In the genomic region with DNA sequence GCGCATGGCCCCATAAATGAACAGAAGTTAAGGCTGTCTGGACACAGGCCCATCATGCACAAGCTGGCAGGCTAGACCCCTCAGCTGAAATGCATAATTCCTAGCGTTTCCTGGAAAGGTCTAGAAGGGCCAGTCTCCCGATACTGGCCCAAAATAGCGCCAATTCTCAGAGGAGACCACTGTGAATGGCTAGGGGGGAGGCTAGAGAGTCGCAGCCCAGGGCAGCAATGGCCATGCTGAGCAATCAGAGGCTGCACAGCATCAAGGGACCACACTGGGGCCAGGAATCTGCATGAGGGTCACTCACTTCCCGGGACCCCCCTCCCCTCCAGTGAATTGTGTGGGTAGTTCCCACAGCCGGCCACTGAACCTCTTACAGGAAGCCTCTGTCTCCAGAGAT, we compare ENCODE assay signal across 30 mouse cellular contexts. TPM values are rescaled to one million over a fixed set of nuclear protein-coding genes. Genes with fewer than 3 reads are reported as not detected.
DNase-seq lines count a peak whose midpoint lies in the region; ATAC-seq lines count a peak whose summit lies in the region.
"Had no signal": no experiment of that assay in that cellular context is flagged by ENCODE, and none has a peak within 500 bp of the region (broad histone marks: within the 10 kb centered on the region; RNA-seq: fewer than 3 reads in every experiment).

No protein-coding gene starts in this region.

- no peaks in the 10 kb centered on the region for H3K27me3 ChIP-seq in midbrain, embryonic 11.5 days (ENCODE audit: control insufficient read depth, insufficient read depth, low read length)
- H3K27me3 ChIP-seq in midbrain, embryonic 14.5 days (ENCODE audit: control insufficient read depth, insufficient read depth, low read length), result no peaks in the 10 kb centered on the region
- H3K27me3 ChIP-seq in embryonic facial prominence, embryonic 13.5 days, result no peaks in the 10 kb centered on the region
- no peaks in the 10 kb centered on the region for H3K27me3 ChIP-seq in forebrain, embryonic 15.5 days
- H3K27me3 ChIP-seq: embryonic facial prominence, embryonic 12.5 days; embryonic facial prominence, embryonic 15.5 days; forebrain, embryonic 12.5 days had no signal

- WGBS in midbrain, embryonic 11.5 days, result 80% methylated on average over 7 of the region's 7 CpGs
- WGBS in midbrain, embryonic 14.5 days, result 77% methylated on average over 7 of the region's 7 CpGs
- WGBS in embryonic facial prominence, embryonic 13.5 days, result 68% methylated on average over 7 of the region's 7 CpGs
- WGBS in forebrain, embryonic 15.5 days, result 72% methylated on average over 7 of the region's 7 CpGs

- H3K9me3 ChIP-seq in midbrain, embryonic 11.5 days (ENCODE audit: control insufficient read depth, low read length), result no peaks in the 10 kb centered on the region
- no peaks in the 10 kb centered on the region for H3K9me3 ChIP-seq in midbrain, embryonic 14.5 days (ENCODE audit: control insufficient read depth, low read length)
- no peaks in the 10 kb centered on the region for H3K9me3 ChIP-seq in embryonic facial prominence, embryonic 13.5 days
- H3K9me3 ChIP-seq in forebrain, embryonic 15.5 days, result no peaks in the 10 kb centered on the region
- H3K9me3 ChIP-seq: embryonic facial prominence, embryonic 12.5 days; embryonic facial prominence, embryonic 15.5 days; forebrain, embryonic 10.5 days; forebrain, embryonic 12.5 days had no signal

- intact Hi-C loops in heart, postnatal 25 days (cut with DNase I), result no loop called here

- no peak overlapping the region for H3K4me3 ChIP-seq in midbrain, embryonic 11.5 days (ENCODE audit: low read depth, low read length)
- no peak overlapping the region for H3K4me3 ChIP-seq in midbrain, embryonic 14.5 days (replicated peaks; ENCODE audit: low read depth, low read length)
- no peak overlapping the region for H3K4me3 ChIP-seq in embryonic facial prominence, embryonic 13.5 days
- no peak overlapping the region for H3K4me3 ChIP-seq in forebrain, embryonic 15.5 days
- H3K4me3 ChIP-seq: embryonic facial prominence, embryonic 12.5 days; embryonic facial prominence, embryonic 15.5 days; erythroblast, embryonic 14.5 days; forebrain, embryonic 10.5 days; forebrain, embryonic 12.5 days had no signal

- no peak overlapping the region for H3K9ac ChIP-seq in midbrain, embryonic 11.5 days (ENCODE audit: low read length)
- H3K9ac ChIP-seq in midbrain, embryonic 14.5 days (replicated peaks; ENCODE audit: low read length), result no peak overlapping the region
- H3K9ac ChIP-seq in embryonic facial prominence, embryonic 13.5 days, result peak overlapping the region; percentile 11; the same call in 1 of the 2 replicates
- H3K9ac ChIP-seq in forebrain, embryonic 15.5 days (replicated peaks), result no peak overlapping the region
- H3K9ac ChIP-seq: embryonic facial prominence, embryonic 12.5 days; embryonic facial prominence, embryonic 15.5 days; forebrain, embryonic 12.5 days; forebrain, postnatal 0 days had no signal

- ATAC-seq in midbrain, embryonic 11.5 days (ENCODE audit: low FRiP score), result no peak
- ATAC-seq in midbrain, embryonic 14.5 days (ENCODE audit: low FRiP score, low TSS enrichment), result no peak
- ATAC-seq in embryonic facial prominence, embryonic 13.5 days (ENCODE audit: insufficient number of reproducible peaks, insufficient read depth, low FRiP score, low TSS enrichment, low read depth), result no peak
- ATAC-seq in forebrain, embryonic 15.5 days (replicated peaks), result no peak
- ATAC-seq: forebrain, embryonic 14.5 days; forebrain, postnatal 0 days had no signal

- H3K4me2 ChIP-seq in midbrain, embryonic 11.5 days, result no peak overlapping the region
- H3K4me2 ChIP-seq in midbrain, embryonic 14.5 days (ENCODE audit: low read length), result no peak overlapping the region
- no peak overlapping the region for H3K4me2 ChIP-seq in embryonic facial prominence, embryonic 13.5 days
- H3K4me2 ChIP-seq in forebrain, embryonic 15.5 days (replicated peaks), result no peak overlapping the region
- H3K4me2 ChIP-seq: embryonic facial prominence, embryonic 12.5 days; embryonic facial prominence, embryonic 15.5 days; forebrain, embryonic 12.5 days had no signal

- peak; percentile 15 to 27 for DNase-seq in heart, adult 9 months (ENCODE audit: low spot score in 2 of 2)
- no peak for DNase-seq in heart, postnatal 25 days (ENCODE audit: low spot score)
- DNase-seq in midbrain, embryonic 11.5 days (ENCODE audit: low spot score, missing footprints), result peak; percentile 78
- DNase-seq in midbrain, embryonic 14.5 days, result no peak
- DNase-seq in right cerebral cortex, postnatal 10 days (ENCODE audit: low spot score in 2 of 2), result no peak
- DNase-seq: adrenal gland, adult 2 months; adrenal gland, postnatal 25 days; cerebellum, adult 11 months; cerebellum, adult 18-20 months; cerebellum, adult 8-10 months; cerebellum, adult 9-11 months; cerebellum, postnatal 14 days; cerebellum, postnatal 36 days; embryo, embryonic 11 days; forebrain, postnatal 0 days had no signal

- no peaks in the 10 kb centered on the region for H3K4me1 ChIP-seq in midbrain, embryonic 11.5 days (ENCODE audit: control insufficient read depth, insufficient read depth, low read length)
- H3K4me1 ChIP-seq in midbrain, embryonic 14.5 days (ENCODE audit: control insufficient read depth, insufficient read depth, low read length), result no peaks in the 10 kb centered on the region
- peaks cover 14% of the 10 kb centered on the region; the same call in 1 of the 2 replicates for H3K4me1 ChIP-seq in embryonic facial prominence, embryonic 13.5 days
- no peaks in the 10 kb centered on the region for H3K4me1 ChIP-seq in forebrain, embryonic 15.5 days
- H3K4me1 ChIP-seq: forebrain, embryonic 12.5 days had no signal

- H3K27ac ChIP-seq in midbrain, embryonic 11.5 days (ENCODE audit: low read depth, low read length), result no peak overlapping the region
- no peak overlapping the region for H3K27ac ChIP-seq in midbrain, embryonic 14.5 days (replicated peaks; ENCODE audit: low read depth, low read length)
- no peak overlapping the region for H3K27ac ChIP-seq in embryonic facial prominence, embryonic 13.5 days
- no peak overlapping the region for H3K27ac ChIP-seq in forebrain, embryonic 15.5 days (replicated peaks)
- H3K27ac ChIP-seq: embryonic facial prominence, embryonic 12.5 days; embryonic facial prominence, embryonic 15.5 days; forebrain, embryonic 10.5 days; forebrain, embryonic 12.5 days had no signal

- no peaks in the 10 kb centered on the region for H3K36me3 ChIP-seq in midbrain, embryonic 11.5 days (ENCODE audit: control insufficient read depth, insufficient read depth, low read length)
- H3K36me3 ChIP-seq in midbrain, embryonic 14.5 days (ENCODE audit: control insufficient read depth, insufficient read depth, low read length), result no peaks in the 10 kb centered on the region
- no peaks in the 10 kb centered on the region for H3K36me3 ChIP-seq in embryonic facial prominence, embryonic 13.5 days
- H3K36me3 ChIP-seq in forebrain, embryonic 15.5 days, result no peaks in the 10 kb centered on the region
- H3K36me3 ChIP-seq: embryonic facial prominence, embryonic 12.5 days; embryonic facial prominence, embryonic 15.5 days; forebrain, embryonic 10.5 days; forebrain, embryonic 12.5 days had no signal

RNA-seq across cellular contexts. Expression of gene Arhgef16, which starts 17.8 kb away (rescaled TPM):
- under 1 TPM; 0.36 to 0.62 TPM for total RNA-seq in heart, postnatal 25 days (2021)
- 0.45 and 0.81 TPM in 2 replicates for polyA plus RNA-seq in midbrain, embryonic 11.5 days (2014; fragmentation: Nextera tagmentation; extraction: Ambion mirVana)
- 0.74 and 0.93 TPM in 2 replicates for polyA plus RNA-seq in midbrain, embryonic 14.5 days (2014; fragmentation: Nextera tagmentation; extraction: Ambion mirVana)
- polyA plus RNA-seq in embryonic facial prominence, embryonic 13.5 days (2015; fragmentation: Nextera tagmentation; extraction: Ambion mirVana), result 5.9 and 7.7 TPM in 2 replicates
- 0.60 and 0.63 TPM in 2 replicates for polyA plus RNA-seq in forebrain, embryonic 15.5 days (2015; fragmentation: Nextera tagmentation; extraction: Ambion mirVana)
- total RNA-seq: common myeloid progenitor, adult 5-6 weeks; MEL had no signal
- polyA plus RNA-seq: C2C12 had no signal

RNA-seq across cellular contexts. Expression of gene B230104I21Rik, which starts 52.3 kb away (rescaled TPM):
- not detected for total RNA-seq in heart, postnatal 25 days (2021)
- polyA plus RNA-seq in midbrain, embryonic 11.5 days (2014; fragmentation: Nextera tagmentation; extraction: Ambion mirVana), result not detected in 2 replicates
- polyA plus RNA-seq in midbrain, embryonic 14.5 days (2014; fragmentation: Nextera tagmentation; extraction: Ambion mirVana), result not detected in 2 replicates
- polyA plus RNA-seq in embryonic facial prominence, embryonic 13.5 days (2015; fragmentation: Nextera tagmentation; extraction: Ambion mirVana), result not detected in 2 replicates
- polyA plus RNA-seq in forebrain, embryonic 15.5 days (2015; fragmentation: Nextera tagmentation; extraction: Ambion mirVana), result 0.20 TPM in 1 of 2 replicates, not detected in the other
- total RNA-seq: adrenal gland, adult 2 months; adrenal gland, postnatal 10 days; adrenal gland, postnatal 25 days; adrenal gland, postnatal 4 days; common myeloid progenitor, adult 5-6 weeks; ES-E14; MEL had no signal
- polyA plus RNA-seq: adrenal gland, adult 2 months; brain, embryonic 14.5 days; C2C12; embryonic facial prominence, embryonic 12.5 days; embryonic facial prominence, embryonic 15.5 days; erythroblast, embryonic 14.5 days; forebrain, embryonic 10.5 days; forebrain, embryonic 14.5 days; forebrain, postnatal 0 days had no signal

Comparison
In these comparisons a context has a peak if more than half of its experiments do, and no peak if none do; other contexts are left out.
1. DNase-seq: peak in heart, adult 9 months (2 of 2) and midbrain, embryonic 11.5 days (single experiment); none in heart, postnatal 25 days (single experiment), midbrain, embryonic 14.5 days (single experiment) and right cerebral cortex, postnatal 10 days (0 of 2).